Mouse (Mus musculus) adrenal gland (tissue): ENCODE results near the gene Alg11.

Experiments used
- intact Hi-C: fragments of 180-260 bp; cut with DNase I; formaldehyde crosslinking; loops from one replicate; pipeline ENCODE4 v1.15.1; 2025

Gene Alg11

GRCm38 (mm10) chr8:22059821-22060445, 588 bp upstream of the Alg11 start, which contains the start of gene Atp7b:
Gene Atp7b (minus strand): TSS chr8:22060305.
- intact Hi-C loops: loop anchor here (5.0 kb wide), 1 partner anchor 107 kb away; the partner anchor contains the start of gene Nek3

GRCm38 (mm10) chr8:22061126-22061525, 605 bp downstream of the Alg11 start:
- intact Hi-C loops: loop anchor here (5.0 kb wide), 1 partner anchor 106 kb away; the partner anchor contains the start of gene Nek3

- intact Hi-C loops: no loop called here
Observed at GRCm38 (mm10) chr8:22079313-22080007, 18.9 kb downstream of the Alg11 start.

- intact Hi-C loops: no loop called here
Observed at GRCm38 (mm10) chr8:22089226-22089625, 28.7 kb downstream of the Alg11 start.

- intact Hi-C loops: loop anchor here (5.0 kb wide), 1 partner anchor 99 kb away; no protein-coding TSS in a partner anchor
Observed at GRCm38 (mm10) chr8:22091568-22091967, 31.0 kb downstream of the Alg11 start.

GRCm38 (mm10) chr8:22107020-22107419, 46.5 kb downstream of the Alg11 start:
- intact Hi-C loops: no loop called here
